ENCODE assay signal across 18 mouse cellular contexts in the genomic region with DNA sequence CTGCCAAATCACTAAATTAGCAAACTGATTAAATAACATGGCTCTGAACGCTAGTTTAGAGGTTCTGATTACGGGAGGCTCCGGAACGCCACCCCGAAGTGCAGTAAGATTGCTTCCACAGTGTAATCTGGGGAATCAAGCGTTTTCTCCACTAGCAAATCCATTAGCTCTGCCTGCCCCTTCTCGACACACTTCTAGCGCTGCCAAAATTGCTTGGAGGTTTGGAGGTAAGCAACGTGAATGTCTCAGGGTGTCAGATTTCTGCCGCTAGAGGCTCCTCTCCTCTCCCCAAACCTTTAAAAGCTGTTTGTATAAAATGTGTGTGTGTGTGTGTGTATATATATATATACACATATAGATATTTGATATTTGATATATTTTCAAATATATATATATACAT. TPM values are rescaled to one million over a fixed set of nuclear protein-coding genes. Genes with fewer than 3 reads are reported as not detected.
DNase-seq lines count a peak whose midpoint lies in the region; ATAC-seq and TF ChIP-seq lines count a peak whose summit lies in the region.
"Had no signal": no experiment of that assay in that cellular context is flagged by ENCODE, and none has a peak within 500 bp of the region (broad histone marks: within the 10 kb centered on the region; RNA-seq: fewer than 3 reads in every experiment).

No protein-coding gene starts in this region.

- H3K9me3 ChIP-seq in heart, postnatal 0 days (replicated peaks; ENCODE audit: control insufficient read depth, low read length) = no peaks in the 10 kb centered on the region
- H3K9me3 ChIP-seq in midbrain, embryonic 15.5 days = no peaks in the 10 kb centered on the region
- no peaks in the 10 kb centered on the region for H3K9me3 ChIP-seq in midbrain, embryonic 16.5 days (replicated peaks; ENCODE audit: control insufficient read depth, low read length, poor library complexity, severe bottlenecking)
- H3K9me3 ChIP-seq in limb, embryonic 10.5 days (replicated peaks) = no peaks in the 10 kb centered on the region
- H3K9me3 ChIP-seq: embryonic facial prominence, embryonic 15.5 days; midbrain, embryonic 12.5 days had no signal

- no peak overlapping the region for H3K4me3 ChIP-seq in heart, postnatal 0 days (ENCODE audit: low read depth, low read length)
- H3K4me3 ChIP-seq in midbrain, embryonic 15.5 days = no peak overlapping the region
- no peak overlapping the region for H3K4me3 ChIP-seq in midbrain, embryonic 16.5 days (ENCODE audit: low read depth, low read length)
- H3K4me3 ChIP-seq in limb, embryonic 10.5 days = no peak overlapping the region
- H3K4me3 ChIP-seq: embryonic facial prominence, embryonic 15.5 days; midbrain, embryonic 12.5 days had no signal

- no peak for TF ChIP-seq EP300 in heart, postnatal 0 days (IDR thresholded peaks at IDR 0.05; ENCODE audit: low read depth)

- no peaks in the 10 kb centered on the region for H3K27me3 ChIP-seq in heart, postnatal 0 days (ENCODE audit: control insufficient read depth, insufficient read depth, low read length)
- H3K27me3 ChIP-seq in midbrain, embryonic 15.5 days (replicated peaks) = no peaks in the 10 kb centered on the region
- H3K27me3 ChIP-seq in midbrain, embryonic 16.5 days (ENCODE audit: control insufficient read depth, insufficient read depth, low read depth, low read length) = no peaks in the 10 kb centered on the region
- H3K27me3 ChIP-seq in limb, embryonic 10.5 days (ENCODE audit: low read depth, poor library complexity, severe bottlenecking) = no peaks in the 10 kb centered on the region

- no peak overlapping the region for H3K4me2 ChIP-seq in heart, postnatal 0 days (ENCODE audit: low read depth, low read length)
- H3K4me2 ChIP-seq in midbrain, embryonic 15.5 days = no peak overlapping the region
- H3K4me2 ChIP-seq in midbrain, embryonic 16.5 days (ENCODE audit: low read length) = no peak overlapping the region
- H3K4me2 ChIP-seq: embryonic facial prominence, embryonic 15.5 days; midbrain, embryonic 12.5 days had no signal

- H3K36me3 ChIP-seq in heart, postnatal 0 days (replicated peaks; ENCODE audit: control insufficient read depth, insufficient read depth, low read length) = no peaks in the 10 kb centered on the region
- no peaks in the 10 kb centered on the region for H3K36me3 ChIP-seq in midbrain, embryonic 15.5 days (replicated peaks)
- no peaks in the 10 kb centered on the region for H3K36me3 ChIP-seq in midbrain, embryonic 16.5 days (ENCODE audit: control insufficient read depth, insufficient read depth, low read length)
- H3K36me3 ChIP-seq in limb, embryonic 10.5 days = no peaks in the 10 kb centered on the region
- H3K36me3 ChIP-seq: embryonic facial prominence, embryonic 15.5 days; midbrain, embryonic 12.5 days had no signal

- no peak for DNase-seq in heart, postnatal 0 days (ENCODE audit: low spot score)
- DNase-seq in heart, adult 11 months = no peak
- DNase-seq in limb, embryonic 10.5 days (ENCODE audit: low spot score) = no peak
- no peak for DNase-seq in embryo, embryonic 9.5 days (ENCODE audit: extremely low spot score)
- DNase-seq in layer of hippocampus, adult 18-20 months (ENCODE audit: low spot score in 2 of 2) = no peak
- DNase-seq: adrenal gland, postnatal 14 days; cerebellum, postnatal 14 days; heart, adult 18-20 months; heart, postnatal 14 days; kidney, postnatal 25 days; lung, postnatal 10 days; right cerebral cortex, postnatal 25 days had no signal

- peaks cover 9% of the 10 kb centered on the region; the same call in 1 of the 2 replicates for H3K4me1 ChIP-seq in heart, postnatal 0 days (ENCODE audit: control insufficient read depth, insufficient read depth)
- H3K4me1 ChIP-seq in midbrain, embryonic 15.5 days = peaks cover 41% of the 10 kb centered on the region
- peaks cover 28% of the 10 kb centered on the region for H3K4me1 ChIP-seq in midbrain, embryonic 16.5 days (ENCODE audit: control insufficient read depth, insufficient read depth, low read length)
- peaks cover 43% of the 10 kb centered on the region for H3K4me1 ChIP-seq in limb, embryonic 10.5 days

- ATAC-seq in heart, postnatal 0 days (ENCODE audit: insufficient read depth, low read depth) = no peak
- ATAC-seq in midbrain, embryonic 15.5 days (replicated peaks) = no peak
- ATAC-seq in midbrain, embryonic 16.5 days = no peak
- ATAC-seq: intestine, postnatal 0 days had no signal

- no peak overlapping the region for H3K27ac ChIP-seq in heart, postnatal 0 days (ENCODE audit: low read depth)
- H3K27ac ChIP-seq in midbrain, embryonic 15.5 days = peak overlapping the region; percentile 27; the same call in 1 of the 2 replicates
- H3K27ac ChIP-seq in midbrain, embryonic 16.5 days (ENCODE audit: low read length) = no peak overlapping the region
- peak overlapping the region; percentile 25; the same call in 1 of the 2 replicates for H3K27ac ChIP-seq in limb, embryonic 10.5 days
- H3K27ac ChIP-seq: embryonic facial prominence, embryonic 15.5 days had no signal

- WGBS in heart, postnatal 0 days = 42% methylated on average over 10 of the region's 10 CpGs
- 32% methylated on average over 10 of the region's 10 CpGs for WGBS in midbrain, embryonic 15.5 days
- 37% methylated on average over 10 of the region's 10 CpGs for WGBS in midbrain, embryonic 16.5 days
- WGBS in limb, embryonic 10.5 days = 57% methylated on average over 10 of the region's 10 CpGs

- peak; percentile 7; the same call in 1 of the 2 replicates for TF ChIP-seq CTCF in heart, postnatal 0 days (IDR thresholded peaks at IDR 0.05; ENCODE audit: low read depth)

- no peak overlapping the region for H3K9ac ChIP-seq in heart, postnatal 0 days (replicated peaks; ENCODE audit: low read depth, low read length)
- no peak overlapping the region for H3K9ac ChIP-seq in midbrain, embryonic 15.5 days
- no peak overlapping the region for H3K9ac ChIP-seq in midbrain, embryonic 16.5 days (ENCODE audit: low read depth, low read length)
- H3K9ac ChIP-seq: embryonic facial prominence, embryonic 15.5 days; midbrain, embryonic 12.5 days had no signal

RNA-seq across cellular contexts. Expression of a gene that starts 7.1 kb away (rescaled TPM):
- 26.1 and 31.8 TPM in 2 replicates for total RNA-seq in heart, postnatal 0 days (2014; rRNA removed; ENCODE audit: low replicate concordance)
- 10.8 and 11.7 TPM in 2 replicates for polyA plus RNA-seq in heart, postnatal 0 days (2015; fragmentation: Nextera tagmentation; extraction: Ambion mirVana)
- polyA plus RNA-seq in midbrain, embryonic 15.5 days (2015; fragmentation: Nextera tagmentation; extraction: Ambion mirVana) = 4.2 and 5.4 TPM in 2 replicates
- 4.3 and 4.7 TPM in 2 replicates for polyA plus RNA-seq in midbrain, embryonic 16.5 days (2015; fragmentation: Nextera tagmentation; extraction: Ambion mirVana)
- 9.0 and 11.0 TPM in 2 replicates for polyA plus RNA-seq in limb, embryonic 10.5 days (2016; fragmentation: Nextera tagmentation; extraction: Ambion mirVana)
- 10 to 100 TPM; 28.8 to 29.5 TPM for total RNA-seq in layer of hippocampus, adult 18-20 months (2021)

RNA-seq across cellular contexts. Expression of a gene that starts 32.7 kb away (rescaled TPM):
- 34.1 and 42.4 TPM in 2 replicates for total RNA-seq in heart, postnatal 0 days (2014; rRNA removed; ENCODE audit: low replicate concordance)
- 201 and 207 TPM in 2 replicates for polyA plus RNA-seq in heart, postnatal 0 days (2015; fragmentation: Nextera tagmentation; extraction: Ambion mirVana)
- 83.3 and 86.6 TPM in 2 replicates for polyA plus RNA-seq in midbrain, embryonic 15.5 days (2015; fragmentation: Nextera tagmentation; extraction: Ambion mirVana)
- polyA plus RNA-seq in midbrain, embryonic 16.5 days (2015; fragmentation: Nextera tagmentation; extraction: Ambion mirVana) = 90.6 and 93.8 TPM in 2 replicates
- 117 and 118 TPM in 2 replicates for polyA plus RNA-seq in limb, embryonic 10.5 days (2016; fragmentation: Nextera tagmentation; extraction: Ambion mirVana)
- total RNA-seq in layer of hippocampus, adult 18-20 months (2021) = 100 to 1,000 TPM; 103 to 105 TPM

RNA-seq across cellular contexts. Expression of a gene that starts 57.1 kb away (rescaled TPM):
- total RNA-seq in heart, postnatal 0 days (2014; rRNA removed; ENCODE audit: low replicate concordance) = not detected in 2 replicates
- 0.32 and 0.48 TPM in 2 replicates for polyA plus RNA-seq in heart, postnatal 0 days (2015; fragmentation: Nextera tagmentation; extraction: Ambion mirVana)
- 4.6 and 6.4 TPM in 2 replicates for polyA plus RNA-seq in midbrain, embryonic 15.5 days (2015; fragmentation: Nextera tagmentation; extraction: Ambion mirVana)
- polyA plus RNA-seq in midbrain, embryonic 16.5 days (2015; fragmentation: Nextera tagmentation; extraction: Ambion mirVana) = 7.0 and 7.1 TPM in 2 replicates
- 0.10 and 0.19 TPM in 2 replicates for polyA plus RNA-seq in limb, embryonic 10.5 days (2016; fragmentation: Nextera tagmentation; extraction: Ambion mirVana)
- 1 to 10 TPM; 6.4 to 7.4 TPM for total RNA-seq in layer of hippocampus, adult 18-20 months (2021)
- total RNA-seq: MEL had no signal

Comparison
In these comparisons a context has a peak if more than half of its experiments do, and no peak if none do; other contexts are left out.
1. H3K27ac ChIP-seq: peak in midbrain, embryonic 15.5 days (single experiment) and limb, embryonic 10.5 days (single experiment); none in heart, postnatal 0 days (single experiment) and midbrain, embryonic 16.5 days (single experiment).